Mouse (Mus musculus): ENCODE measurements at regions not wholly inside any gene's neighbourhood (a gene's known extent, or its start where the extent isn't known, plus 50 kb on each side); places are given as distances from the start of the nearest gene placed in this dataset.
"Not testable (repeated sequence)": the region's sequence is repeated elsewhere in the genome, so short reads cannot be mapped to it uniquely, and the experiment has no call there.

DNA sequence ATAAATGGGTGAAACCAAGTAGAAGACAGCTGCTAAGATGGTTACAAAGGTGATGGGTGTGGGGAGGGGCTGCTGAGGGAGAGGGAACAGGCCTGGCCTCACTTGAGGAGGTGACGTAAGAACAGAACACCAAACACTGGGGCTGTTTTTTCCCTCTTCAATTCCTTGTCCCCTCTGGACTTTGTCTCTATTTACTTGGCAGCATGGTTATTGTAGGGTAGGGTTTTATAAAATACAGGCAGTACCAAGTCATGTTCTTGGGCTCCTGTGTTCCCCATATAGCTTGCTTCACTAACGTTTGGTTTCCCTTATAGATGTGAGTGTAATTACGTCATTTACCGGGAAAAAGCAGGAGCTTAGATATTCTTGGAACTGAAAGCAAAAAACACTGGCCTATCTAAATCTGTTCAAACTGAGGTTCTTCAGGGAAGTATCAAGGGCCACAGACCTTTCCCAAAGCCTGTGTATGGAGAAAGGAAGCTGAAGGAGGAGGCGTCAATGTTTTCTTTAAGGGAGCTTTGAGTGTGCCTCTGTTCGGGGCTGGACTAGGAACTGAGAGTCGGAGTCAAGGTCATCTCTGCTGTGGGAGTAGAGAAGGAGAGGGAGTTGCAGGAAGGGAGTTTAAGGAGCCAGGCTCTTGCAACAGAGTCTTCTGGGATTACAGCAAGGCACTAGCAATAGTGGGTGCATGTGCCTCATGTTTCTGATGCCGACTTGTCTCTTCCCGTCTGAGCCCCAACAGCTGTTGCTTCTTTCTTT is 85.1 kb upstream of the Atp1b1 start:
- no peak for DNase-seq (ENCODE audit: low read depth)

- DNase-seq (ENCODE audit: low read depth) = no peak
Measured at GRCm38 (mm10) chr1:164541711-164542110, 83.6 kb upstream of the Atp1b1 start.

DNA sequence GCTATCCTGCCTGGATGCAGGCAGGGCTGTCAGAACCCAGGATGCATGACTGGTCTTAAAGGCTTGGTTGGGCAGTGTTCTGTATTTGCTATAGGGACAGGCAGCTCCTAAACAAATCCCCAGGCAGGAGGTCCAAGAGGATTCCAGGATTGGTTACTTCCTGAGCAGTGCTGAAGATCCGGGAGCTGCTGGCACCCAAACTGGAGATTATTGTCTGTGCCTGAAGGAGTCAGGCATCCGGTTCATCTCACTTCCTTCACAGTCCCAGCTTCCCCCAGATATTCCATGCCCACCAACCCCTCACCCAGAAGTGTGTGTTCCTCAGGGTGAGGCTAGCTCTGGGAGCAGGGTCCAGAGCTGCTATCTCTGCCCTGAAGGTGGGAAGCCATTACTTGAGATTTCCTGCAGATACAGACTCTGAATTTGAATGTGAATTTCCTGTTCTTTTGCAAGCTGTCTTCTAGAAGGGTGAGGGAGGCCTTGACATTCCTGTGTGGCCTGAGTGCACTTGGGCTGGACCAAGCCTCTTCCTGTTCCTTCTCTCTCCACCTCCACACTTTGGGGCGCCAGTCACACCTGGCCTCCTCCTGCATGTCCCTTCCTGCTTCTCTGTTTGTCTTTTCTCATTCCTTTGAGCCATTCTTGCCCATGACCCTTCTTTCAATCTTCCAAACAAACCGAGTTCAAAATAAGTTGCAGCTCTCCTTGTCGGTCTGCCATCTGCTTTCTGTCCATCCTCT is 80.3 kb upstream of the Atp1b1 start:
- DNase-seq (ENCODE audit: low read depth) = no peak

DNA sequence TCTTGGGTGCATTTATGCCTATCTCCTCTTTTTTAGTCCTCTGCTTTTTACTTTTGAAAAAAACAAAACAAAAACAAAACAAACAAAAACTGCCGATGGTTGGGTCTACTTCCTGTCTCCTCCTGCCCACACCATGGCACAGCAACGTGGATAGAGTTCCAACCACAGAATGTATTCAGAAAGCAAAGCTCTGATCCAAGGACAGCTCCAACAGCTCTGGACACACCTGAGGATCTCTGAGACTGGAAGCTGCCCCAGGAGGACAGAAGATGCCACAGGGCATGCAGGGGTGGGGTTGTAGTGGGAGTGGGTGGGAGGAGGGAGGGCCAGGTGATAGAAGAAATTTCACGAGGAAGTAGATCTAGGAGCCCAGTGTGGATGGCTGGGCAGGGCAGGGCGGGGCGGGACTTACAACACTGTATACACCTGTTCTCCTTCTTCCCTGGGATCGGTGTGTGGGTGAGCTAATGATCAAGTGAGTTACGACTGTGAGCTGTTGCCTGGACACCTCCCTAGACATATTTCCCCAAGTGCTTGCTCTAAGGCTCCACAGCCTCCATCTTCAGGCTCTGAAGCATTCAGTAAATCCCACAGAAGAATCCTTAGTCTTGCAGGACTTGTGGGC is 79.3 kb upstream of the Atp1b1 start:
- no peak for DNase-seq (ENCODE audit: low read depth)

GRCm38 (mm10) chr1:164532196-164532595 is 74.0 kb upstream of the Atp1b1 start:
- DNase-seq (ENCODE audit: low read depth) = no peak

DNA sequence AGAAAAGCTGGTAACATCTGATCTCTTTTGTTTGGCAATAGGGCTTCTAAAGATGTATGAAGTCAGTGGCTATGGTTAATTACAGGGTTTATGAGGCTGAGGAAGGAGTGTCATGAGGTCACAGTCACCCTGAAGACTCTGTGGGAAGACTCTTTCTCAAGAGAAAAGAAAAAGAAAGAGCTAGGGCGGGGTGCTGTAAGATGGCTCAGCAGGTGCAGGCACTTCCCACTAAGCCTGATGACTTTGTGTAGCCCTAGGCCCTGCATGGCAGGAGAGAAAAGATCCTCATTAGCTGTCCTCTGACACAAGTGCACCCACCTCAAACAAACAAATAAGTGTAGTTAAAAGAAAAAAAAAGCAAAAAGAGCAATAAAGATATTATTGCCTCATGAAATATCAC is 73.6 kb upstream of the Atp1b1 start:
- DNase-seq (ENCODE audit: low read depth) = no peak

DNA sequence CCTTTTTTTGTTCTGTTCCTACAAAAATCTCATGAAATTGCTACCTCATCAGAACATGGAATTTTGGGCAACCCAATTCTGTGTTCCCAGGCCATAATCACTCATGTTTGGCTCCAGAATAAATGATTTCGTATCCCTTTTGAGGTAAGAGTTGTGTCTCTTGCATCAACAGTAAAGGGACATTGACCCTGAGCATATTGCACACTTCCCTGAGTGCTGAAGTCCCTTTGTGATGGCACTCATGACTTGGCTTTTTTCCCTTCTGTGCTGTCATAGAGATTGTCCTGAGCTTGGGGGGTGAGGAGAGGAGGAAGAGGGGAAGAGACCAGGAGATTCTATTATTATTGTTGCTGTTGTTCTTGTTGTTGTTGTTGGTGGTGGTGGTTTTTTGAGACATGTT is 68.6 kb upstream of the Atp1b1 start:
- no peak for DNase-seq (ENCODE audit: low read depth)

GRCm38 (mm10) chr1:164522377-164523150 is 64.4 kb upstream of the Atp1b1 start:
- no peak for DNase-seq (ENCODE audit: low read depth)

GRCm38 (mm10) chr1:164521371-164522130 is 63.4 kb upstream of the Atp1b1 start:
- DNase-seq (ENCODE audit: low read depth) = no peak

- DNase-seq (ENCODE audit: low read depth) = no peak
Measured at GRCm38 (mm10) chr1:164518866-164519265, 60.7 kb upstream of the Atp1b1 start.

DNA sequence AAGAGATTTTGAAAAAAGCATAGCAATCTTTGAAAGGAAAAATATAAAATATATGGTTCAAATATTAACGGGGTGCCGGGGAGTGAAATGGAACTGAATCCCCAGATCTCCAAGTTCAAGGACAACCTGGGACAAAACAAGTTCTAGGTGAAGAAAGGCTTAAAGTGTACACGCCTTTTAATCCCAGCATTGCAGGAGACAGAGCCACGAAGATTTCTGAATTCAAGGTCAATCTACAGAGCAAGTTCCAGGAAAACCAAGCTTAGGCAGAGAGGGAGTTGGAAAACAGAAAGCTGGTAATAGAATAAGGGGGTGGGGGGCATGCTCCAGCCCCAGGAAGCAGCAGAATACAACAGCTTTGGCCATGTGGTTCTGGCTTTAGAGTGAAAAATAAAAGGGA is 60.2 kb upstream of the Atp1b1 start:
- DNase-seq (ENCODE audit: low read depth) = no peak

- DNase-seq (ENCODE audit: low read depth) = not testable (repeated sequence)
Measured at GRCm38 (mm10) chr1:164517362-164517761, 59.2 kb upstream of the Atp1b1 start.

DNA sequence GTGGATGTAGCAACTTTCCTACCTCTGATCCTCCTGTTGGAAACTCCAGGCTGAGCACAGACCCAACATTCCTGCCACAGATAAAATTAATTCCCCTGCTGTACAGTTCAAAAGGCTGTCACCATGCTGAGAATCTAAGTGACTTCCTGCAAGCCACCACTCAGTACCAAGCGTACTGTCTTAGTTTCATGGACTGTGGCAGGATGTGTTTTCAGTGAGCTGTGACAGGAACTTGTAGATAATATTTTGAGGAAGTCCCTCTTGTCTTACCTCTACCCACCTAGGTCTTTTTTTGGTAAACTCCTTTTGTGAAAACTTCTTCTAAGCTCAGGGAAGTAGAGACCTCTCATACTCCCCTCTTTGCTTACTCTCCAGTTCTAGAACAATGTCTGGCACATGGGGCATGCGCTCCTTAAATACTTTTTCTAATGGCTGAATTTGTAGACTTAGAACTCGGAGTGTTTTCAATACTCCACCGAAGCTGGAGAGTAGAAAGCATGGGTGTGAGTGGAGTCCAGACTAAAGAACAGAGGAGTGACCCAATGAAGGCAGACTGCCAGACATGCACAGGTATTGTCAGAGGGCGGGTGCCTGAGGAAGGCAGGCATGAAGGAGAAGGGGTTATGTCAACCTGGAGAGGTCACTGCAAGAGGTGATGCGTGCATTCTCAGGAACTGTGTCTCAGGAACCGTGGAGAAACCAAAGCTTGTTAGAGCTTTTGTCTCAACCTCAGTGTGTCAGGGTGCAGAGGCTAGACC is 53.7 kb upstream of the Atp1b1 start:
- no peak for DNase-seq (ENCODE audit: low read depth)

GRCm38 (mm10) chr1:164509226-164509625 is 51.1 kb upstream of the Atp1b1 start:
- no peak for DNase-seq (ENCODE audit: low read depth)

DNA sequence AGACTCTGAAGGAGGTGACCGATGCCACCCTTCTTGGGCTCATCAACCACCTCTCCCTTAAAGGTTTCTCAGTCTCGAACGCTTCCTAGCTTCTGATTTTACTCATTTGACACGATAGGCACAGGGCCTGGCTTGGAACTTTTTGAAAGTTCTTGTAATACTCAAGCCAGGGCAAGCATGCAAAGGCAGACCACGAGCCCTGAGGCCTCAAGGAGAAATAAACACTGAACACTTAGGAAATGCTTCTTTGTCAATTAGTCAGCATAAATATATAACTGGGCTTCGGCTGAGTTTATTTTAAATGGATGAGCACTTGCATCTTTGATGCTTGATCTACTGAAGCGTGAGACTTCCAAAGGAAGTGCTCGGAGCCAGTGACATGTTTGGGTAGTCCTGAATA is 50.4 kb upstream of the Atp1b1 start:
- DNase-seq (ENCODE audit: low read depth) = peak; percentile 62

DNA sequence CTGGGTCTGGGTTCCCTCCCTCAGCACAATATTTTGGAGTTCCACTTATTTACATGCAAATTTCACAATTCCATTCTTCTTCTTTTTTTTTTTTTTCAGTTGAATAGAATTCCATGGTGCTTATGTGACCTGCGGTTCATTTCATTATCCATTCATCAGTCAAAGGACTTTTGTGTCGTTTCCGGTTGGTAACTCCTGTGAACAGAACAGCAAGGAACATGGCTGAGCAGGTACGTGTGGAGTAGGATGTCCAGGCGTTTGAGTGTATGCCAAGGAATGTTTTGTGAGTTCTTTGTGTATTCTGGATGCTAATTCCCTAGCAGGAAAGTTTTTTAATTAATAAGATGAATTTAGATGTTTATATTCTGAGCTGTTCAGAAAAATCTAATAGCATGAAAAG is 50.0 kb upstream of the Atp1b1 start:
- DNase-seq (ENCODE audit: low read depth) = no peak

Data from NIH3T3 (cell line).